Mouse (Mus musculus) pancreas, adult 10 weeks (tissue): Measurements from ENCODE around the gene Iqck. TPM values are rescaled to one million over a fixed set of nuclear protein-coding genes. Genes with fewer than 3 reads are reported as not detected.

Experiments
- polyA plus RNA-seq: library from polyadenylated mRNA; stranded (reverse); fragments of 350-450 nt; fragmentation: Illumina TruSeq; extraction: RNeasy Lipid Tissue Mini Kit (QIAGEN cat#74804); gene quantifications from one replicate; pipeline ENCODE4 v1.2.3, GENCODE M21; 2015; ENCODE audit warnings: low read depth, low replicate concordance; ENCODE audit not compliant: insufficient read depth

Iqck gene
- 0.54 TPM for polyA plus RNA-seq

DNA sequence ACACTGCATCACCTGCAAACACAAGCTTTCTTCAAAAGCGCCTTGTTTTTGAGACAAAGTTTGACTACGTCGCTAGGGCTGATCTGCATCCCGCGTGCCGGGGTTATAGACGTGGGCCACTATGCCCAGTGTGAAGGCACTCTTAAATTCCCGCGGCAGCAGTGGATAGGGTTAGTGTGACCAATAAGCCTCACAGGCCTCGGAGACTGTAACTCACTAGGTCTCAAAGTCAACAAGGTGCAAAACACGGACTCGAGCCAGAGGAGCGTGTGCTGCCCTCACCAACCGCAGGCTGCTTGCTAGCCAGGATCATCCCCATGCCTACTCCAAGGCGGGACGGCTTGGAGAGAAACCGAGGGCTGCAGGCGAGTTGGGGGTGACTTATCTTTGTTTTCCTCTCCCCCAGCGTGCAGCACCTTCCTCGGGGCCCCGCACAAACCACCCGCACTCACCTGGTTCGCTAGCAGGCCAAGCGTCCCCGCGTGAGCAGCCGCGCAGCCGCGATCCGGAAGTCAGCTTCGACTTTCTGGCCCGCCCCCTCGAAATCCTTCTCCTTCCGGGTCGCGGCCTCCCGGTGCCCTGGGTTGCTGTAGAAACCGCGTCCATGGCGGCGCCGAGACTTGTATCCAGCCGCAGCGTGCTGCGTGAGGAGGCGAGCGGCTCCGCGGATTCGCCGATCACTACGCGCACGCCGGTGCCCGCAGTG lies at the start of gene Iqck:
Gene Iqck (plus strand): TSS at position 582 of the 706 bp plus-strand sequence.

DNA sequence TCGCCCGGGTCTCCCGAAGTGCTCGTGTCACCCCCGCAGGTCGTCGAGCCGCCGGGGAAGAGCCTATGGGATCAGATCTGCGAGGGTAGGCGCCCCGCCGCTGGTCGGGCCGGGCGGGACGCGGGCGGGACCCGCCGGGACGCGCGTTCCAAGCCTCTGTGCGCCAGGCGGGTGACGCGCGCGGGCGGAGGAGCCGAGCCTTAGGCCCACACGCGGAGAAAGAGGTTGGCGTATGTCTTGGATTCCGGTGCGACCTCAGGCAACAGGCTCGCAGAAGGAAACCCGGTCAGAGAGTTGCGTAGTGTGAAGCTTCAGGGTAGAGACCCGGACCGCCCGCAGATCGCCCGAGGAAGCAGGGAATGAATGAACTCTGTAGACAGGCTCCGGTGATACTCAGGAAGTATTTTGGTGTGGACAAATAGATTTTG lies 339 bp downstream of the Iqck start, which contains the start of gene Knop1:
Gene Knop1 (minus strand): TSS at position 378 of the 428 bp plus-strand sequence.

DNA sequence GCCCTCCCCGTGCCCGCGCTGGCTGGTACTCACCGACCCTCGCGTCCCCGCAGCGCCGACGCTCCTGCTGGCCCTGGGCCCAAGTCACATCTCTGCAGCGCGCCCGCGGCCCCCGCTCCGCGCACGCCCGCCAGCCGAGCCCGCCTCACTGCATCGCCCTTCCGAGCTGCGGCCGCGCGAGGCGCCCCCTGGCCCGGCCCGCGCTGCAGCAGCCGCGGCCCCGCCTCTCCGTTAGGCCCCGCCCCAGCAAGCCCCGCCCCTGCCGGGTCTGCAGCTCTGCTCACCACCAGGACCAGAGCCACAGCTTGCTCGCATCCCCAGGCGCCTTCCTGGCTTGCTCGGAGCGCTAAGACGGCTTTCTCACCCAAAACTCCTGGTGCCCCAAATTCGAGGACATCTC lies 139.5 kb downstream of the Iqck start, which contains the start of gene Gprc5b:
Gene Gprc5b (minus strand): TSS at position 205 of the 400 bp plus-strand sequence.

Other genes with a start within 250 kb of the Iqck start
- gene Gde1, start 150.0 kb upstream of the Iqck start, polyA plus RNA-seq: 18.4 TPM
- 3.3 TPM for gene Ccp110, start 143.2 kb upstream of the Iqck start, polyA plus RNA-seq
- 15.5 TPM for gene Vps35l, start 115.5 kb upstream of the Iqck start, polyA plus RNA-seq
- 5.7 TPM for gene Knop1, start 502 bp downstream of the Iqck start, polyA plus RNA-seq
- 4.1 TPM for gene Gprc5b, start 139.5 kb downstream of the Iqck start, polyA plus RNA-seq